18 mouse cellular contexts compared by ENCODE assay signal in the genomic region with DNA sequence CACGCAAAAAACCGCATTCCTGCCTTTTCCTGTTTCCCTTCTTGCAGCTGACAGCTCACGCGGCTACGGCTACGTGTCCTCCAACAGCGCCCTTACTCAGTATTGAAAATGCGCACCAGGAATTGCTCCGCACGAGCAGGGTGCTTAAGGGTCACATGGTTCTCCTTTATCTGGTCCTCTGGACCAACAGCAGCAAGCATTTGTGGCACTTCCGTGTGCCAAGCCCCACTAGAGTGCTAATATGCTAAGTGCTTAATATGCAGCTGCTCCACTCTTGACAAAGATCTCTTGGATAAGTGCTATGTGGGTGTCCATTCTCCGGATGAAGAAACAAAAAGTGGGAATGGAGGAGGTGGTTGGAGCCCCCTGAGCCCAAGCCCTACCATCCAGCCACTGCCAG. TPM values are rescaled to one million over a fixed set of nuclear protein-coding genes. Genes with fewer than 3 reads are reported as not detected.
DNase-seq lines count a peak whose midpoint lies in the region; ATAC-seq and TF ChIP-seq lines count a peak whose summit lies in the region.
"Had no signal": no experiment of that assay in that cellular context is flagged by ENCODE, and none has a peak within 500 bp of the region (broad histone marks: within the 10 kb centered on the region; RNA-seq: fewer than 3 reads in every experiment).

No protein-coding gene starts in this region.

- H3K4me2 ChIP-seq in limb, embryonic 15.5 days: no peak overlapping the region
- no peak overlapping the region for H3K4me2 ChIP-seq in forebrain, postnatal 0 days (ENCODE audit: low read depth)
- H3K4me2 ChIP-seq: forebrain, embryonic 15.5 days; heart, embryonic 12.5 days; hindbrain, embryonic 15.5 days had no signal

- TF ChIP-seq POLR2A in kidney, adult 2 months (IDR thresholded peaks at IDR 0.05; ENCODE audit: low read depth, low read length): no peak

- H3K27me3 ChIP-seq in kidney, adult 2 months (replicated peaks; ENCODE audit: control insufficient read depth, insufficient read depth, low read length): no peaks in the 10 kb centered on the region
- no peaks in the 10 kb centered on the region; the same call in 1 of the 2 replicates for H3K27me3 ChIP-seq in limb, embryonic 15.5 days
- H3K27me3 ChIP-seq in limb, embryonic 10.5 days (ENCODE audit: low read depth, poor library complexity, severe bottlenecking): no peaks in the 10 kb centered on the region
- no peaks in the 10 kb centered on the region for H3K27me3 ChIP-seq in forebrain, postnatal 0 days (ENCODE audit: insufficient read depth, low read length)
- H3K27me3 ChIP-seq: CH12.LX; forebrain, embryonic 15.5 days; heart, embryonic 12.5 days; hindbrain, embryonic 15.5 days; Patski had no signal

- peak overlapping the region; percentile 81 for H3K27ac ChIP-seq in kidney, adult 2 months (ENCODE audit: insufficient read depth, low read depth, low read length)
- H3K27ac ChIP-seq in limb, embryonic 15.5 days: 0 out of 2 replicates have a peak overlapping the region, but pooled peaks have one; percentile 47
- H3K27ac ChIP-seq in limb, embryonic 10.5 days: no peak overlapping the region
- H3K27ac ChIP-seq in forebrain, postnatal 0 days (ENCODE audit: low read depth, low read length): no peak overlapping the region
- H3K27ac ChIP-seq: forebrain, embryonic 15.5 days; heart, adult 2 months; hindbrain, embryonic 15.5 days had no signal

- no peak for TF ChIP-seq CTCF in kidney, adult 2 months (conservative IDR thresholded peaks at IDR 0.05; ENCODE audit: insufficient read depth, insufficient read length, low read depth, low read length)
- no peak for TF ChIP-seq CTCF in forebrain, postnatal 0 days (IDR thresholded peaks at IDR 0.05; ENCODE audit: low read depth)

- peak; percentile 21 for DNase-seq in kidney, adult 2 months
- DNase-seq in kidney, adult 9 months: no peak
- no peak for DNase-seq in limb, embryonic 10.5 days (ENCODE audit: low spot score)
- peak; percentile 11 for DNase-seq in R1 (ENCODE audit: low read depth, low spot score)
- DNase-seq in lung, postnatal 25 days (ENCODE audit: low spot score): peak; percentile 46
- DNase-seq in forebrain, postnatal 0 days: no peak
- DNase-seq: adrenal gland, adult 8-10 months; adrenal gland, postnatal 36 days; cerebellum, adult 2 months; cerebellum, postnatal 10 days; gastrocnemius, postnatal 10 days; heart, adult 2 months had no signal

- H3K4me3 ChIP-seq in kidney, adult 2 months (ENCODE audit: insufficient read depth, low read depth, low read length): peak overlapping the region; percentile 27
- no peak overlapping the region for H3K4me3 ChIP-seq in limb, embryonic 15.5 days
- no peak overlapping the region for H3K4me3 ChIP-seq in limb, embryonic 10.5 days
- H3K4me3 ChIP-seq in forebrain, postnatal 0 days (ENCODE audit: low read depth, low read length): no peak overlapping the region
- H3K4me3 ChIP-seq: forebrain, embryonic 15.5 days; heart, adult 2 months; heart, embryonic 12.5 days; hindbrain, embryonic 15.5 days had no signal

- H3K4me1 ChIP-seq in kidney, adult 2 months (ENCODE audit: control insufficient read depth, insufficient read depth, low read length): peaks cover 10% of the 10 kb centered on the region
- peaks cover 6% of the 10 kb centered on the region for H3K4me1 ChIP-seq in limb, embryonic 15.5 days
- H3K4me1 ChIP-seq in limb, embryonic 10.5 days: no peaks in the 10 kb centered on the region; the same call in 1 of the 2 replicates
- H3K4me1 ChIP-seq in forebrain, postnatal 0 days (ENCODE audit: insufficient read depth): no peaks in the 10 kb centered on the region
- H3K4me1 ChIP-seq: forebrain, embryonic 15.5 days; hindbrain, embryonic 15.5 days had no signal

- no peak for ATAC-seq in limb, embryonic 15.5 days (ENCODE audit: insufficient number of reproducible peaks, low FRiP score, low TSS enrichment, low read depth)
- ATAC-seq in forebrain, postnatal 0 days: no peak
- ATAC-seq: forebrain, embryonic 15.5 days; Patski had no signal

- no peak overlapping the region for H3K9ac ChIP-seq in limb, embryonic 15.5 days
- no peak overlapping the region for H3K9ac ChIP-seq in forebrain, postnatal 0 days
- H3K9ac ChIP-seq: forebrain, embryonic 15.5 days; heart, embryonic 12.5 days; hindbrain, embryonic 15.5 days had no signal

- H3K36me3 ChIP-seq in kidney, adult 2 months (ENCODE audit: control insufficient read depth, insufficient read depth, low read length): no peaks in the 10 kb centered on the region
- H3K36me3 ChIP-seq in limb, embryonic 15.5 days: no peaks in the 10 kb centered on the region
- no peaks in the 10 kb centered on the region for H3K36me3 ChIP-seq in limb, embryonic 10.5 days
- no peaks in the 10 kb centered on the region for H3K36me3 ChIP-seq in forebrain, postnatal 0 days (ENCODE audit: insufficient read depth)
- H3K36me3 ChIP-seq: forebrain, embryonic 15.5 days; heart, embryonic 12.5 days; hindbrain, embryonic 15.5 days had no signal

- H3K9me3 ChIP-seq in limb, embryonic 15.5 days: no peaks in the 10 kb centered on the region
- H3K9me3 ChIP-seq in limb, embryonic 10.5 days (replicated peaks): no peaks in the 10 kb centered on the region
- H3K9me3 ChIP-seq in forebrain, postnatal 0 days (ENCODE audit: low read length): no peaks in the 10 kb centered on the region
- H3K9me3 ChIP-seq: forebrain, embryonic 15.5 days; heart, embryonic 12.5 days; hindbrain, embryonic 15.5 days had no signal

- 62% methylated on average over 12 of the region's 12 CpGs for WGBS in kidney, adult 2 months
- 81% methylated on average over 12 of the region's 12 CpGs for WGBS in limb, embryonic 15.5 days
- WGBS in limb, embryonic 10.5 days: 91% methylated on average over 12 of the region's 12 CpGs
- 80% methylated on average over 12 of the region's 12 CpGs for WGBS in forebrain, postnatal 0 days

RNA-seq across cellular contexts. Expression of gene Dock9, which starts 10.7 kb away (rescaled TPM):
- 41.9 and 50.7 TPM in 2 replicates for polyA plus RNA-seq in kidney, adult 2 months (2012; rRNA removed)
- polyA plus RNA-seq in limb, embryonic 15.5 days (2015; fragmentation: Nextera tagmentation; extraction: Ambion mirVana): 10.2 and 11.0 TPM in 2 replicates
- polyA plus RNA-seq in limb, embryonic 10.5 days (2016; fragmentation: Nextera tagmentation; extraction: Ambion mirVana): 3.2 and 4.0 TPM in 2 replicates
- 87.2 and 94.1 TPM in 2 replicates for total RNA-seq in forebrain, postnatal 0 days (2014; rRNA removed)
- 12.8 and 14.2 TPM in 2 replicates for polyA plus RNA-seq in forebrain, postnatal 0 days (2015; fragmentation: Nextera tagmentation; extraction: Ambion mirVana)

Comparison
In these comparisons a context has a peak if more than half of its experiments do, and no peak if none do; other contexts are left out.
1. DNase-seq: peak in kidney, adult 2 months (single experiment), R1 (single experiment) and lung, postnatal 25 days (single experiment); none in kidney, adult 9 months (single experiment), limb, embryonic 10.5 days (single experiment) and forebrain, postnatal 0 days (single experiment).
2. H3K27ac ChIP-seq: peak in kidney, adult 2 months (single experiment) and limb, embryonic 15.5 days (single experiment); none in limb, embryonic 10.5 days (single experiment) and forebrain, postnatal 0 days (single experiment).